Mouse (Mus musculus): ENCODE data around the gene A730049H05Rik. TPM values are rescaled to one million over a fixed set of nuclear protein-coding genes. Genes with fewer than 3 reads are reported as not detected.

A730049H05Rik gene
- polyA plus RNA-seq, 1 experiment from 2014 or later, result 3.6 TPM

Other genes starting within 250 kb of the A730049H05Rik start
- 5.8 and 6.7 TPM in 2 replicates for gene Prickle2, start 110.3 kb upstream of the A730049H05Rik start, polyA plus RNA-seq (2014; fragmentation: Nextera tagmentation; extraction: Ambion mirVana)
- gene Gm15737, start 52.9 kb downstream of the A730049H05Rik start, polyA plus RNA-seq (2014; fragmentation: Nextera tagmentation; extraction: Ambion mirVana), result 0.39 and 0.61 TPM in 2 replicates
- 6.2 and 6.7 TPM in 2 replicates for gene Adamts9, start 127.0 kb downstream of the A730049H05Rik start, polyA plus RNA-seq (2014; fragmentation: Nextera tagmentation; extraction: Ambion mirVana)

All from heart, embryonic 14.5 days (tissue).